Mouse (Mus musculus): ENCODE measurements at regions not wholly inside any gene's neighbourhood (a gene's known extent, or its start where the extent isn't known, plus 50 kb on each side); places are given as distances from the start of the nearest gene placed in this dataset.
A peak's percentile ranks its signal among the peaks of the same experiment; 100 is the strongest.
"Not testable (repeated sequence)": the region's sequence is repeated elsewhere in the genome, so short reads cannot be mapped to it uniquely, and the experiment has no call there.

GRCm38 (mm10) chr1:96189776-96190175 is 522.4 kb upstream of the St8sia4 start:
- DNase-seq (ENCODE audit: low spot score) = not testable (repeated sequence)

DNA sequence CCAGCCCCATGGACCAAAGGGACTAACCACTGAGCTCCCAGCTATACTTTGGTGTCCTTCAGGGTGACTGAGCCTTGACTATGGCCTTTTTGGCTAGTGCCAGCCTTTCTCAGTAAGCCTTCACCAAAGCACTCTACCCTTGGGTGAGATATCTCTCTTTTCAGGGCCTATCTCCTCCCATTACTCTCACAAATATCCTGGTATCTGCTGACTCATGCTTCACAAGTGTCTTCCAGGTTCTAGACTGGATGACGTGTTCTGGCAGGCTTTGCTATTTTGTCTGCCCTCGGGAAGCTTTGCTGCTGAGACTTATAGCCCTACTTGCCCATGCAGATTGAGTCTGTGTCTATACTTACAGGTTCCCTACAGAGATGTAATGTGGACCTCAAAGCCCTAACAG is 499.4 kb upstream of the St8sia4 start:
- no peak for DNase-seq (ENCODE audit: low spot score)

DNA sequence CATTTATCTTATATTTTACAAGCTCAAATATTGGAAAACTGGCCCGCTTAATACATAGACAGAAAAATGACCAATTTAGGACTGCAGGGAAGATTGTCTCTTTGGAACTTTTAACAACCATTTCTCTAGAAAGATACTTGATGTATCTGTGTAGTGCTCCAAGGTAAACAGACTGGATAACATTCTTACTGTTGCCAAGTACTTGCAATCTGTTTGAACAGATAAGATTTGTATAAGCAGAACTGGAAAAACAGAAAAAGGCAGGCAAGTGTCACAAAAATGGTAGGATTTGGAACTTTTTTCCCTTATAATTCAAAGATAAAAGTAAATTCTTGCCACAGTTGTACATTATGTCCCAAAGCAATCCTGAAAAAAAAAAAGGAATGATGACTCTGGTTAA is 488.1 kb upstream of the St8sia4 start:
- DNase-seq (ENCODE audit: low spot score) = no peak

GRCm38 (mm10) chr1:96128618-96129017 is 461.2 kb upstream of the St8sia4 start:
- no peak for DNase-seq (ENCODE audit: low spot score)

- DNase-seq (ENCODE audit: low spot score) = no peak
Measured at GRCm38 (mm10) chr1:96107986-96108385, 440.6 kb upstream of the St8sia4 start.

- no peak for DNase-seq (ENCODE audit: low spot score)
Measured at GRCm38 (mm10) chr1:96105392-96105791, 438.0 kb upstream of the St8sia4 start.

- DNase-seq (ENCODE audit: low spot score) = peak; percentile 6
Measured at GRCm38 (mm10) chr1:96083575-96083974, 416.2 kb upstream of the St8sia4 start.

- no peak for DNase-seq (ENCODE audit: low spot score)
Measured at GRCm38 (mm10) chr1:96074710-96075109, 407.3 kb upstream of the St8sia4 start.

DNA sequence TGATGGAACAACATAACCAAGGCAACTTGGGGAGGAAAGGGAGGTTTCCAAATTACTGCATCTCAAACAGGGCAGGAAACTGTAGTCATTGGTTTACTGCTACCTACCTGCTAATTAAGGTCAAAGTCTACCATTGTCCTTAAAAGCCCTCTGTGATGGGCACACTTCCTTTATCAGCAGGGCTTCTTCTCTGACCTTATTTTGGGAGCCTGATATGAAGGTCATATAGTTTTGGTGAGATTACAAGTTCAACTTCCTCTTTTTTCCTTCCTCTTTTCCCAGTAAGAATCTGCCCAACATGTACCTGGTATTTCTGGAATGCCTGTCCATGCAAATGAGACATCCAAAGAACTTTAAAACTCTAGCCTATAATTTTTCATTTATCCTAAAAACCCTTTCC is 394.0 kb upstream of the St8sia4 start:
- no peak for DNase-seq (ENCODE audit: low spot score)

DNA sequence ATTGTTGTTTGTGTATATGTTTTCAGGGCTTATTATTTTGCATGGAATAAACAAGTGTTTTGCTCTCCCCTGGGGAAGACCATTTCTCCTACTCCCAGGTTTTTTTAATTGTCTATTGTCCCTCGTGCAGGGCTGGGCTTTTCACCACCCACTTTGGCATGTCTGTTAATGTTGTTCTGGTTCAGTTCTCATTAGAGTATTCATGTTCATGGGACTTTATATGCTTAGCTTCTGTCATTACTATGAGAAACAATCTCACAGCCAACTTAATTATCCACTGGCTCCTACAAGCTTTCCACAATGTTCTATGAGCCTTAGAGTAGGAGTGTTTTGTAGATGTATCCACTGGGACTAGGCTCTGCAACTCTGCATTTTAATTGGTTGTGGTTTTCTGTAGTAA is 381.9 kb upstream of the St8sia4 start:
- DNase-seq (ENCODE audit: low spot score) = no peak

DNA sequence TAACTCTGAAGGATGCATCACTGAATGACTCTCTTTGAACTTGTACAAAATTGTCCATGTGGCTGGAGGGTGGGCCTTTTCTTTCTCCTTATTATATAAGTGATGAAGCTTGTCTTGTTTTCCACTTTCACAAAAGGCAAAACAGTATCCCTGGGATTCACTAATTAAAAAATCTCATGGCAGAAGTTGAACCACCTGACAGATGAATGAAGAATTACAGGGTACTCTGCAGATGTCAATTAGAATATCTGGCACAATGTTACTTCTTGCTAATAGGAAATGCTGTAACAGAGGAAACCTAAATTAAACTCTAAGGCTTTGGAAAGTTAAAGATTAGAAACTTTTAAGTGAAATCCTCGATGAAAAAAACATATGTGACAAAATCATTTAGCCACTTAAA is 379.2 kb upstream of the St8sia4 start:
- no peak for DNase-seq (ENCODE audit: low spot score)

DNA sequence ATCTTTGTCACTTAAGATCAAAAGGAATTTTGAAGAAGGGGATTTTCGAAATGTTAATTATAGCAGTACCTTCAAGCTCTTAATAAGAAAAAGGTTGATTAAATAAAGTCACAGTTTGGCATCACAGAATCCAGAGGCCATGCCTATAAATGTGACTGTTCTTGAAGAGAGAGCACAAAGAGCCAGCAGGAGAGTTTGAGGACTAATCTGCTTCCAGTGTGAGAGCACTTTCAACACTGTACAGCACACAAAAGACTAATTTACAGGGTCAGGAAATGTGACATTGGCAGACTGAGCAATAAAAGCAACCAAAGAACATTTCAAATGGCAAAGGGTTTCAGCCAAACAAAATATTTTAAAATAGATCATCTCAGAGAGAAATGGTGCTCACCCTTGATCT is 352.1 kb upstream of the St8sia4 start:
- DNase-seq (ENCODE audit: low spot score) = no peak

- no peak for DNase-seq (ENCODE audit: low spot score)
Measured at GRCm38 (mm10) chr1:96009461-96009860, 342.1 kb upstream of the St8sia4 start.

- no peak for DNase-seq (ENCODE audit: low spot score)
Measured at GRCm38 (mm10) chr1:96003086-96003485, 335.7 kb upstream of the St8sia4 start.

DNA sequence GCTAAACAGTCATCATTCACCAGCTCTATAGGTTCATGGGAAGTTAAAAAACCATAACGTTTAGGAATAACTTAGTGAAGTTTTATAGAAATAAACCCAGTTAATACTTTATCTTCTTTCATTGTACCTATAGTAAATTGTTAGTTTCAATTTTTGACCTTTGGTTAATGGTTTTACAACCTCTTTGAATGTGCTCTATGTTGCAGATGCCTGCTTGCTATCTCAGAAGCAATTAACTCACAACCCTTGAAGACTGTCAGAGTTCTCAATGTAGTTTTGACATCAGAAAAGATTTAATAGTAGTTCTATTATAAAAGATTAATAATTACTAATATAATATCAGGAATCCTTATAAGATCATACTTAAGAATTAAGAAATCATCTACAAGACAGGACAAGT is 294.8 kb upstream of the St8sia4 start:
- DNase-seq (ENCODE audit: low spot score) = no peak
